Mouse (Mus musculus) kidney, adult 8-10 months (tissue): ENCODE measurements around the gene Fkbp10.
A peak's percentile ranks its signal among the peaks of the same experiment; 100 is the strongest.

Experiments used
- DNase-seq, 2 experiments: peaks; one replicate each; pipeline ENCODE4 v3.0.0; 2022

The Fkbp10 gene

GRCm38 (mm10) chr11:100414914-100415822 lies at the start of gene Fkbp10:
TSS of gene Fkbp10 (plus strand) at chr11:100415697.
- peak in 1 of 2 experiments; percentile 15 for DNase-seq

GRCm38 (mm10) chr11:100369145-100369544 lies 46.4 kb upstream of the Fkbp10 start:
- DNase-seq = no peak

GRCm38 (mm10) chr11:100369822-100370221 lies 45.7 kb upstream of the Fkbp10 start:
- DNase-seq = no peak

- no peak for DNase-seq
Measured at GRCm38 (mm10) chr11:100371981-100372558, 43.4 kb upstream of the Fkbp10 start.

- DNase-seq = no peak
Measured at GRCm38 (mm10) chr11:100375127-100375526, 40.4 kb upstream of the Fkbp10 start.

- DNase-seq = no peak
Measured at GRCm38 (mm10) chr11:100376005-100376404, 39.5 kb upstream of the Fkbp10 start.

- no peak for DNase-seq
Measured at GRCm38 (mm10) chr11:100376746-100377389, 38.6 kb upstream of the Fkbp10 start.

- DNase-seq = no peak
Measured at GRCm38 (mm10) chr11:100377989-100378388, 37.5 kb upstream of the Fkbp10 start.

GRCm38 (mm10) chr11:100378446-100378845 lies 37.1 kb upstream of the Fkbp10 start:
- no peak for DNase-seq

GRCm38 (mm10) chr11:100379311-100379710 lies 36.2 kb upstream of the Fkbp10 start:
- DNase-seq = no peak

- DNase-seq = no peak
Measured at GRCm38 (mm10) chr11:100382682-100383081, 32.8 kb upstream of the Fkbp10 start.

GRCm38 (mm10) chr11:100385016-100385415 lies 30.5 kb upstream of the Fkbp10 start:
- no peak for DNase-seq

GRCm38 (mm10) chr11:100386586-100386985 lies 28.9 kb upstream of the Fkbp10 start:
- peak; percentile 62 to 79 for DNase-seq

- DNase-seq = no peak
Measured at GRCm38 (mm10) chr11:100387111-100387510, 28.4 kb upstream of the Fkbp10 start.

- DNase-seq = peak; percentile 52 to 66
Measured at GRCm38 (mm10) chr11:100387589-100388375, 27.7 kb upstream of the Fkbp10 start.

GRCm38 (mm10) chr11:100388588-100388987 lies 26.9 kb upstream of the Fkbp10 start:
- peak; percentile 84 to 88 for DNase-seq

- peak; percentile 51 to 77 for DNase-seq
Measured at GRCm38 (mm10) chr11:100389931-100390445, 25.5 kb upstream of the Fkbp10 start.

GRCm38 (mm10) chr11:100391081-100391883 lies 24.2 kb upstream of the Fkbp10 start:
- peak; percentile 75 to 88 for DNase-seq

- DNase-seq = no peak
Measured at GRCm38 (mm10) chr11:100391884-100392345, 23.6 kb upstream of the Fkbp10 start.

- DNase-seq = no peak
Measured at GRCm38 (mm10) chr11:100392958-100393357, 22.5 kb upstream of the Fkbp10 start.

- no peak for DNase-seq
Measured at GRCm38 (mm10) chr11:100393733-100394132, 21.8 kb upstream of the Fkbp10 start.
